22 mouse cellular contexts compared by ENCODE assay signal in genomic region chr8:48243876-48244275, GRCm38 (mm10).
A peak's percentile ranks its signal among the peaks of the same experiment; 100 is the strongest.
DNase-seq lines count a peak whose midpoint lies in the region; ATAC-seq and TF ChIP-seq lines count a peak whose summit lies in the region.
"Had no signal": no experiment of that assay in that cellular context is flagged by ENCODE, and none has a peak within 500 bp of the region (broad histone marks: within the 10 kb centered on the region; RNA-seq: fewer than 3 reads in every experiment).

No protein-coding gene starts in this region.

- H3K4me3 ChIP-seq in cerebellum, adult 2 months (replicated peaks; ENCODE audit: insufficient read depth, low read depth, low read length) = no peak overlapping the region
- no peak overlapping the region for H3K4me3 ChIP-seq in hindbrain, postnatal 0 days (ENCODE audit: low read length)
- H3K4me3 ChIP-seq in hindbrain, embryonic 11.5 days (ENCODE audit: low read depth, low read length) = no peak overlapping the region
- no peak overlapping the region for H3K4me3 ChIP-seq in heart, embryonic 10.5 days
- H3K4me3 ChIP-seq: embryonic facial prominence, embryonic 13.5 days; hindbrain, embryonic 12.5 days; limb, embryonic 12.5 days; liver, embryonic 12.5 days had no signal

- H3K4me2 ChIP-seq in hindbrain, postnatal 0 days (ENCODE audit: low read depth, low read length) = no peak overlapping the region
- H3K4me2 ChIP-seq in hindbrain, embryonic 11.5 days (replicated peaks; ENCODE audit: low read depth, low read length) = no peak overlapping the region
- H3K4me2 ChIP-seq: embryonic facial prominence, embryonic 13.5 days; hindbrain, embryonic 12.5 days; limb, embryonic 12.5 days; liver, embryonic 12.5 days had no signal

- H3K4me1 ChIP-seq in cerebellum, adult 2 months (ENCODE audit: control insufficient read depth, insufficient read depth, low read length) = no peaks in the 10 kb centered on the region
- no peaks in the 10 kb centered on the region for H3K4me1 ChIP-seq in hindbrain, postnatal 0 days (ENCODE audit: insufficient read depth, low read length)
- no peaks in the 10 kb centered on the region for H3K4me1 ChIP-seq in hindbrain, embryonic 11.5 days (replicated peaks; ENCODE audit: control insufficient read depth, insufficient read depth, low read length)
- no peaks in the 10 kb centered on the region for H3K4me1 ChIP-seq in heart, embryonic 10.5 days
- H3K4me1 ChIP-seq: hindbrain, embryonic 12.5 days; liver, embryonic 12.5 days had no signal

- WGBS in cerebellum, adult 2 months = 30% methylated on average over 2 of the region's 2 CpGs
- WGBS in hindbrain, postnatal 0 days = 71% methylated on average over 2 of the region's 2 CpGs
- 86% methylated on average over 2 of the region's 2 CpGs for WGBS in hindbrain, embryonic 11.5 days
- WGBS in heart, embryonic 10.5 days = 90% methylated on average over 2 of the region's 2 CpGs

- DNase-seq in cerebellum, postnatal 10 days = peak; percentile 43 to 69
- DNase-seq in cerebellum, adult 2 months = no peak
- DNase-seq in hindbrain, postnatal 0 days (ENCODE audit: low spot score) = peak; percentile 39
- no peak for DNase-seq in hindbrain, embryonic 11.5 days (ENCODE audit: low spot score)
- peak; percentile 36 for DNase-seq in brain, embryonic 14.5 days (ENCODE audit: low read depth)
- DNase-seq in heart, embryonic 10.5 days (ENCODE audit: low spot score) = peak; percentile 55
- no peak for DNase-seq in frontal cortex, postnatal 14 days (ENCODE audit: low spot score in 2 of 2)
- no peak for DNase-seq in kidney, adult 8-10 months
- DNase-seq: adrenal gland, postnatal 25 days; cerebellum, adult 11-12 months; kidney, adult 9 months; kidney, postnatal 36 days; layer of hippocampus, adult 9-11 months; lung, adult 2 months; thymus, postnatal 36 days had no signal

- H3K27me3 ChIP-seq in cerebellum, adult 2 months (ENCODE audit: control insufficient read depth, insufficient read depth, low read length) = no peaks in the 10 kb centered on the region
- H3K27me3 ChIP-seq in hindbrain, postnatal 0 days (ENCODE audit: insufficient read depth, low read length) = no peaks in the 10 kb centered on the region
- H3K27me3 ChIP-seq in hindbrain, embryonic 11.5 days (ENCODE audit: control insufficient read depth, insufficient read depth, low read length) = no peaks in the 10 kb centered on the region
- no peaks in the 10 kb centered on the region for H3K27me3 ChIP-seq in heart, embryonic 10.5 days (ENCODE audit: insufficient read depth, poor library complexity, severe bottlenecking)
- H3K27me3 ChIP-seq: embryonic facial prominence, embryonic 13.5 days; hindbrain, embryonic 12.5 days; limb, embryonic 12.5 days; liver, embryonic 12.5 days had no signal

- ATAC-seq in hindbrain, postnatal 0 days = peak; percentile 55; the same call in 1 of the 2 replicates
- ATAC-seq in hindbrain, embryonic 11.5 days (ENCODE audit: low FRiP score) = no peak
- ATAC-seq: CD4-positive, CD25-positive, alpha-beta regulatory T cell, adult 4 months; inflammation-experienced regulatory T-cells, adult 6 months; liver, embryonic 12.5 days; midbrain, embryonic 16.5 days had no signal

- no peak overlapping the region for H3K27ac ChIP-seq in cerebellum, adult 2 months (ENCODE audit: insufficient read depth, low read length)
- no peak overlapping the region for H3K27ac ChIP-seq in hindbrain, postnatal 0 days
- no peak overlapping the region for H3K27ac ChIP-seq in hindbrain, embryonic 11.5 days (ENCODE audit: low read depth, low read length)
- no peak overlapping the region for H3K27ac ChIP-seq in heart, embryonic 10.5 days
- H3K27ac ChIP-seq: embryonic facial prominence, embryonic 13.5 days; hindbrain, embryonic 12.5 days; limb, embryonic 12.5 days; liver, embryonic 12.5 days had no signal

- TF ChIP-seq POLR2A in cerebellum, adult 2 months (IDR thresholded peaks at IDR 0.05; ENCODE audit: borderline replicate concordance, insufficient read depth, low read length) = no peak
- no peak for TF ChIP-seq POLR2A in brain, embryonic 14.5 days (IDR thresholded peaks at IDR 0.05; ENCODE audit: borderline replicate concordance, extremely low read depth, insufficient read depth, insufficient read length, poor library complexity, severe bottlenecking)

- no peak overlapping the region for H3K9ac ChIP-seq in hindbrain, postnatal 0 days (replicated peaks; ENCODE audit: low read length)
- no peak overlapping the region for H3K9ac ChIP-seq in hindbrain, embryonic 11.5 days (ENCODE audit: low read depth, low read length)
- H3K9ac ChIP-seq: embryonic facial prominence, embryonic 13.5 days; hindbrain, embryonic 12.5 days; limb, embryonic 12.5 days; liver, embryonic 12.5 days had no signal

- 0 out of 2 replicates have a peak, but pooled peaks cover 2% of the 10 kb centered on the region for H3K9me3 ChIP-seq in hindbrain, postnatal 0 days (ENCODE audit: low read length)
- H3K9me3 ChIP-seq in hindbrain, embryonic 11.5 days (ENCODE audit: control insufficient read depth, low read length) = no peaks in the 10 kb centered on the region
- no peaks in the 10 kb centered on the region for H3K9me3 ChIP-seq in heart, embryonic 10.5 days
- H3K9me3 ChIP-seq: embryonic facial prominence, embryonic 13.5 days; hindbrain, embryonic 12.5 days; limb, embryonic 12.5 days; liver, embryonic 12.5 days had no signal

- no peak for TF ChIP-seq CTCF in cerebellum, adult 2 months (IDR thresholded peaks at IDR 0.05; ENCODE audit: borderline replicate concordance, insufficient read depth, low read depth, low read length)
- no peak for TF ChIP-seq CTCF in hindbrain, postnatal 0 days (IDR thresholded peaks at IDR 0.05; ENCODE audit: low read depth)
- TF ChIP-seq CTCF in brain, embryonic 14.5 days (IDR thresholded peaks at IDR 0.05; ENCODE audit: borderline replicate concordance, extremely low read depth, insufficient read depth, insufficient read length) = no peak

- H3K36me3 ChIP-seq in hindbrain, postnatal 0 days (ENCODE audit: insufficient read depth, low read length) = no peaks in the 10 kb centered on the region
- peaks cover 3% of the 10 kb centered on the region; the same call in 1 of the 2 replicates for H3K36me3 ChIP-seq in hindbrain, embryonic 11.5 days (ENCODE audit: control insufficient read depth, insufficient read depth, low read length)
- H3K36me3 ChIP-seq in heart, embryonic 10.5 days = peaks cover 17% of the 10 kb centered on the region
- H3K36me3 ChIP-seq: liver, embryonic 12.5 days had no signal

Comparison
In these comparisons a context has a peak if more than half of its experiments do, and no peak if none do; other contexts are left out.
1. DNase-seq: peak in cerebellum, postnatal 10 days (2 of 2), hindbrain, postnatal 0 days (single experiment), brain, embryonic 14.5 days (single experiment) and heart, embryonic 10.5 days (single experiment); none in cerebellum, adult 2 months (0 of 2), hindbrain, embryonic 11.5 days (single experiment), frontal cortex, postnatal 14 days (0 of 2) and kidney, adult 8-10 months (0 of 2).